Mouse (Mus musculus) MEL (cell line): ENCODE measurements at regions not wholly inside any gene's neighbourhood (a gene's known extent, or its start where the extent isn't known, plus 50 kb on each side); places are given as distances from the start of the nearest gene placed in this dataset.

Experiments
- DNase-seq: peaks from one replicate; pipeline ENCODE4 v3.0.0; 2011; ENCODE audit warnings: low read depth, low spot score
- H3K27ac ChIP-seq: 2 replicates; pipeline ENCODE4 v1.5.1; 2012; ENCODE audit warnings: low read depth, mild to moderate bottlenecking, control low read depth, low read length, moderate library complexity; ENCODE audit not compliant: control insufficient read depth
- H3K27me3 ChIP-seq, 2 experiments: fragments of 150-350 bp in 1 of 2; sonication (generic) in 1 of 2; 2 replicates each; pipeline ENCODE4 v1.6.1; 2012; ENCODE audit warnings: low read length in 2 of 2, mild to moderate bottlenecking in 2 of 2, improper control_type of control experiment in 1 of 2, moderate library complexity in 1 of 2; ENCODE audit not compliant: insufficient read depth in 2 of 2, control insufficient read depth in 1 of 2
- H3K36me3 ChIP-seq, 2 experiments: 2 replicates each; pipeline ENCODE4 v1.6.1; 2012 to 2014; ENCODE audit warnings: low read length in 2 of 2, improper control_type of control experiment in 1 of 2, inconsistent platforms in 1 of 2, mild to moderate bottlenecking in 1 of 2; ENCODE audit not compliant: insufficient read depth in 2 of 2, control insufficient read depth in 1 of 2
- H3K4me1 ChIP-seq, 2 experiments: fragments of 150-350 bp in 1 of 2; sonication (generic) in 1 of 2; 2 replicates each; pipeline ENCODE4 v1.6.1; 2012; ENCODE audit warnings: low read length in 2 of 2, improper control_type of control experiment in 1 of 2, mild to moderate bottlenecking in 1 of 2; ENCODE audit not compliant: insufficient read depth in 2 of 2, control insufficient read depth in 1 of 2
- H3K4me3 ChIP-seq, 2 experiments: fragments of 150-350 bp in 1 of 2; sonication (generic) in 1 of 2; 2 replicates each; pipeline ENCODE4 v1.5.1; 2012; ENCODE audit warnings: low read depth in 2 of 2, low read length in 2 of 2, mild to moderate bottlenecking in 2 of 2, moderate library complexity in 2 of 2, control low read depth in 1 of 2, improper control_type of control experiment in 1 of 2; ENCODE audit not compliant: control insufficient read depth in 1 of 2, insufficient read depth in 1 of 2
- H3K79me2 ChIP-seq: 2 replicates; pipeline ENCODE4 v1.6.1; 2012; ENCODE audit warnings: mild to moderate bottlenecking, low read length, moderate library complexity; ENCODE audit not compliant: control insufficient read depth, poor library complexity, insufficient read depth
- H3K9ac ChIP-seq: 2 replicates; pipeline ENCODE4 v1.6.1; 2012; ENCODE audit warnings: low read depth, mild to moderate bottlenecking, control low read depth, low read length, moderate library complexity; ENCODE audit not compliant: control insufficient read depth, poor library complexity, severe bottlenecking
- H3K9me3 ChIP-seq: fragments of 150-350 bp; sonication (generic); replicated peaks from 2 replicates; pipeline ENCODE4 v1.6.1; 2012; ENCODE audit warnings: mild to moderate bottlenecking, low read length, improper control_type of control experiment, moderate library complexity; ENCODE audit not compliant: insufficient read depth
- BHLHE40 ChIP-seq: IDR thresholded peaks from 2 replicates; pipeline ENCODE4 v1.6.1; 2012; ENCODE audit warnings: low read depth, mild to moderate bottlenecking, inconsistent platforms, low read length, improper control_type of control experiment, borderline replicate concordance
- CTCF ChIP-seq, 3 experiments: IDR thresholded peaks in 2 of 3; conservative IDR thresholded peaks in 1 of 3; 2 replicates each; pipeline ENCODE4 v1.5.1; 2011 to 2012; ENCODE audit warnings: low read length in 3 of 3, low read depth in 2 of 3, mild to moderate bottlenecking in 2 of 3, improper control_type of control experiment in 1 of 3, inconsistent platforms in 1 of 3, mixed read lengths in 1 of 3, moderate library complexity in 1 of 3; ENCODE audit not compliant: control insufficient read depth in 1 of 3, insufficient read depth in 1 of 3, poor library complexity in 1 of 3, severe bottlenecking in 1 of 3
- E2F4 ChIP-seq: IDR thresholded peaks from 2 replicates; pipeline ENCODE4 v1.6.1; 2011; ENCODE audit warnings: low read depth, low read length, improper control_type of control experiment, borderline replicate concordance
- ELF1 ChIP-seq: IDR thresholded peaks from 2 replicates; pipeline ENCODE4 v1.6.1; 2014; ENCODE audit warnings: low read depth, mild to moderate bottlenecking, inconsistent platforms, low read length, improper control_type of control experiment, moderate library complexity
- EP300 ChIP-seq, 2 experiments: IDR thresholded peaks; 2 replicates each; pipeline ENCODE4 v1.6.1; 2011; ENCODE audit warnings: improper control_type of control experiment in 2 of 2, low read length in 2 of 2, low read depth in 1 of 2, mild to moderate bottlenecking in 1 of 2
- JUND ChIP-seq: IDR thresholded peaks from 2 replicates; pipeline ENCODE4 v1.6.1; 2011; ENCODE audit warnings: low read depth, mild to moderate bottlenecking, improper control_type of control experiment, low read length
- MAFK ChIP-seq: IDR thresholded peaks from 2 replicates; pipeline ENCODE4 v1.6.1; 2011; ENCODE audit warnings: low read depth, mild to moderate bottlenecking, low read length, improper control_type of control experiment, borderline replicate concordance
- MAX ChIP-seq: IDR thresholded peaks from 2 replicates; pipeline ENCODE4 v1.6.1; 2011; ENCODE audit warnings: low read length, improper control_type of control experiment
- MAZ ChIP-seq: IDR thresholded peaks from 2 replicates; pipeline ENCODE4 v1.6.1; 2012; ENCODE audit warnings: low read depth, mild to moderate bottlenecking, inconsistent platforms, low read length, improper control_type of control experiment
- MEF2A ChIP-seq: IDR thresholded peaks from 2 replicates; pipeline ENCODE4 v1.6.1; 2014; ENCODE audit warnings: low read depth, mild to moderate bottlenecking, inconsistent platforms, low read length, improper control_type of control experiment; ENCODE audit not compliant: poor library complexity, insufficient replicate concordance, severe bottlenecking; ENCODE audit errors: extremely low read depth
- MXI1 ChIP-seq: IDR thresholded peaks from 2 replicates; pipeline ENCODE4 v1.6.1; 2011; ENCODE audit warnings: mild to moderate bottlenecking, low read depth, low read length, improper control_type of control experiment
- POLR2A ChIP-seq, 2 experiments: IDR thresholded peaks; 2 replicates each; pipeline ENCODE4 v1.6.1; 2011 to 2012; ENCODE audit warnings: low read length in 2 of 2, mild to moderate bottlenecking in 2 of 2, control low read depth in 1 of 2, improper control_type of control experiment in 1 of 2, low read depth in 1 of 2, moderate library complexity in 1 of 2; ENCODE audit not compliant: control insufficient read depth in 1 of 2, insufficient read depth in 1 of 2, poor library complexity in 1 of 2
- RCOR1 ChIP-seq: IDR thresholded peaks from 2 replicates; pipeline ENCODE4 v1.6.1; 2012; ENCODE audit warnings: low read depth, mild to moderate bottlenecking, inconsistent platforms, low read length, improper control_type of control experiment
- SIN3A ChIP-seq: IDR thresholded peaks from 2 replicates; pipeline ENCODE4 v1.6.1; 2012; ENCODE audit warnings: low read length, improper control_type of control experiment, inconsistent platforms
- TAL1 ChIP-seq: IDR thresholded peaks from 2 replicates; pipeline ENCODE4 v1.6.1; 2012; ENCODE audit warnings: mild to moderate bottlenecking, inconsistent platforms, low read length, moderate library complexity, mixed read lengths
- TBP ChIP-seq: IDR thresholded peaks from 2 replicates; pipeline ENCODE4 v1.8.0; 2011; ENCODE audit warnings: low read depth, low read length, improper control_type of control experiment
- TCF12 ChIP-seq: IDR thresholded peaks from 2 replicates; pipeline ENCODE4 v1.6.1; 2014; ENCODE audit warnings: low read depth, mild to moderate bottlenecking, inconsistent platforms, low read length, improper control_type of control experiment, moderate library complexity
- USF1 ChIP-seq: IDR thresholded peaks from 2 replicates; pipeline ENCODE4 v1.6.1; 2014; ENCODE audit warnings: low read depth, mild to moderate bottlenecking, inconsistent platforms, low read length, improper control_type of control experiment, moderate library complexity
- USF2 ChIP-seq, 2 experiments: IDR thresholded peaks; 2 replicates each; pipeline ENCODE4 v1.6.1; 2011 to 2012; ENCODE audit warnings: improper control_type of control experiment in 2 of 2, low read length in 2 of 2, borderline replicate concordance in 1 of 2, inconsistent platforms in 1 of 2, low read depth in 1 of 2, mild to moderate bottlenecking in 1 of 2; ENCODE audit not compliant: insufficient read depth in 1 of 2
- ZKSCAN1 ChIP-seq: IDR thresholded peaks from 2 replicates; pipeline ENCODE4 v1.6.1; 2012; ENCODE audit warnings: low read depth, mild to moderate bottlenecking, inconsistent platforms, low read length, improper control_type of control experiment, moderate library complexity

DNA sequence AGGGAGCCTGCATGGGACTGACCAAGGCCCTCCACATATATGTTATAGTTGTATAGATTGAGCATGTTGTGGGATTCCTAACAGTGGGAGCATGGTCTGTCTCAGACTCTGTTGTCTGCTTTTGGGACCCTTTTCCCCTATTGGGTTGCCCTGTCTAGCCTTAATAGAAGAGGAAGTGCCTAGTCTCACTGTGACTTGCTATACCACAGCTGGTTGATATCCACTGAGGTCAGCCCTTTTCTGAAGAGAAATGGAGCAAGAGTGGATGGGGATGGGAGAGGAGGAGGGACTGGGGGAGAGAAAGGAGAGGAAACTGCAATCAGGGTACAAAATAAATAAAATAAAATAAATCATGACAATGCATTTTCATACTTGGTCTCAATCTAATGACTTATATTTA lies 120.1 kb downstream of the Tsen15 start:
- no peak overlapping the region for H3K4me3 ChIP-seq
- H3K9me3 ChIP-seq: no peaks in the 10 kb centered on the region
- no peaks in the 10 kb centered on the region for H3K4me1 ChIP-seq
- H3K27ac ChIP-seq: no peak overlapping the region
- H3K9ac ChIP-seq: no peak overlapping the region
- TF ChIP-seq MXI1 (no peak), ZKSCAN1 (no peak), TCF12 (no peak), MEF2A (no peak), BHLHE40 (no peak), RCOR1 (no peak), TBP (no peak), MAZ (no peak), ELF1 (no peak), POLR2A (IDR thresholded peaks at IDR 0.05; ENCODE audit: control insufficient read depth in 1 of 2, insufficient read depth in 1 of 2, low read depth in 1 of 2, low read length in 2 of 2, poor library complexity in 1 of 2) (no peak), SIN3A (no peak), EP300 (IDR thresholded peaks at IDR 0.05; ENCODE audit: low read depth in 1 of 2, low read length in 2 of 2) (no peak), MAX (no peak), USF2 (IDR thresholded peaks at IDR 0.05; ENCODE audit: borderline replicate concordance in 1 of 2, insufficient read depth in 1 of 2, low read depth in 1 of 2, low read length in 2 of 2) (no peak), MAFK (no peak), TAL1 (no peak), USF1 (no peak), CTCF (IDR thresholded peaks at IDR 0.05 in 2 of 3, conservative IDR thresholded peaks at IDR 0.05 in 1 of 3; ENCODE audit: control insufficient read depth in 1 of 3, insufficient read depth in 1 of 3, low read depth in 2 of 3, low read length in 3 of 3, poor library complexity in 1 of 3, severe bottlenecking in 1 of 3) (no peak), E2F4 (no peak)
- TF ChIP-seq, all 39 proteins: peak for 0
- Histone ChIP-seq H3K36me3 (no peaks in the 10 kb centered on the region), H3K27me3 (peaks cover 3 to 4% of the 10 kb centered on the region in 2 experiments), H3K79me2 (no peaks in the 10 kb centered on the region)
- DNase-seq: no peak

DNA sequence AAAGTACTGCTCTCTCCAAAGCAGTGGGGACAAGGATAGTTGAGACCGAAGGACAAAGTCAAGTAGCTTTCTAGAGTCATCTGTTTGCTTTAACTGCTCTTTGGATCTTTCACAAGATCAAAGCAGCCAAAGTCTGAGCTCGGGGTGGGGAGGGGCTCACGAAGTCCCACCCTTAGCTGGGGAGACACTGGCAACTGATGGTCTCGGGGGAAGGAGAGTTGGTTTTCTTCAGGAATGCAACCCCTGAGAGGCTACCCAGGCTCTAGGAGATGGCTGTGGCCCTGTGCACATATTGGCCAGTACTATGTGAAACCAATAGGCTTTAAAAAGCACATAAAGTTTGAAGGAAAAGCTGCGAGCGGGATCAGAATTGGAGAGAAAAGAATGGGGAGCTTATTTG lies 121.5 kb downstream of the Tsen15 start:
- H3K9ac ChIP-seq: no peak overlapping the region
- TF ChIP-seq JUND: no peak
- no peaks in the 10 kb centered on the region for H3K36me3 ChIP-seq
- H3K4me3 ChIP-seq: no peak overlapping the region
- H3K27me3 ChIP-seq: no peaks in the 10 kb centered on the region; a peak in 3 of 4 replicates
- DNase-seq: no peak
- H3K27ac ChIP-seq: no peak overlapping the region
- no peaks in the 10 kb centered on the region for H3K4me1 ChIP-seq
- H3K79me2 ChIP-seq: no peaks in the 10 kb centered on the region
- no peaks in the 10 kb centered on the region for H3K9me3 ChIP-seq
